Mouse (Mus musculus): ENCODE measurements around the gene Vwa5b2.

DNA sequence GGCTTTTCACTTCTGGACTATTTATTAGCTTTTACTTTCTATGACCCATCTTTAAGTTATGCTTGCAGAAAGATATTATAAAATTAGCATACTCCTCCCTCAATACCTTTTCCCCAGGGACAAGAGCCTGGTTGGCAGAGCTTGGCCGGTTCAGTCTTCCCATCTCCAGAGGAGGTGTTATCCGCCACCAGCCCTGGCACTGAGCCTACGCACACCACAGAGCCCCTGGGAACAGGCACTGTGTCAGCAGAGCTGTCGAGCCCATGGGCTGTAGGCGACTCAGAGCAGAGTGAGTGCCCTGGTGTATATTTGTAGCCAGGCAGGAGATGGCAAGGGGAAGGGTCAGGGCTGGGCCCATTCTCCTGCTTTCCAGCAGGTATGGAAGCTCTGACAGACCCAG lies 11.2 kb downstream of the Vwa5b2 start:
- TF ChIP-seq GATA1 (IDR thresholded peaks at IDR 0.05; ENCODE audit: borderline replicate concordance, low read length) (no peak), FLI1 (IDR thresholded peaks at IDR 0.05; ENCODE audit: low read length) (no peak)
